Mouse (Mus musculus): Measurements from ENCODE around the gene Gm27179.
"Not testable (repeated sequence)": the region's sequence is repeated elsewhere in the genome, so short reads cannot be mapped to it uniquely, and the experiment has no call there.

Gm27179 gene

GRCm38 (mm10) chr14:69512449-69512848 is at the start of gene Gm27179:
TSS of gene Gm27179 (minus strand) at chr14:69512549.
- DNase-seq: not testable (repeated sequence)

GRCm38 (mm10) chr14:69557550-69557949 is 45.2 kb upstream of the Gm27179 start:
- DNase-seq: not testable (repeated sequence)

DNA sequence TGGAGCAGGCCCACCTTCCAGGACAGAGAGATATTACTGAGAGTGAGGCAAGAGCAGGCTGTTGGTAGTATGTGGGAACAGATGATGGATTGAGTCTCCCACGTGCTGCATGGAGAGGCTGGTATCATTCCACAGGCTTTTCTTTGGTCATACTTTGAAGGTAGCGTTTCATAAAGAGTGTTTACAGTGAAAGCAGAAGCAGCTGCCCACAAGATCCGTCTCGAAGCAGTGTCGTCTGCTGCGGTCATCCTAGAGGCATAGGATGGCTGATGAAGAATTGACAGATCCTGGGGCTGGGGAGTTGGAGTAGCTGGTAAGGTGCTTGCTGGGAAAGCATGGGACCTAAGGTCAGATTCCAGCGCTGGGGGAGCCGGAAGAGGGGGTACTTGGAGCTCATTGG is 44.5 kb upstream of the Gm27179 start:
- not testable (repeated sequence) for DNase-seq

DNA sequence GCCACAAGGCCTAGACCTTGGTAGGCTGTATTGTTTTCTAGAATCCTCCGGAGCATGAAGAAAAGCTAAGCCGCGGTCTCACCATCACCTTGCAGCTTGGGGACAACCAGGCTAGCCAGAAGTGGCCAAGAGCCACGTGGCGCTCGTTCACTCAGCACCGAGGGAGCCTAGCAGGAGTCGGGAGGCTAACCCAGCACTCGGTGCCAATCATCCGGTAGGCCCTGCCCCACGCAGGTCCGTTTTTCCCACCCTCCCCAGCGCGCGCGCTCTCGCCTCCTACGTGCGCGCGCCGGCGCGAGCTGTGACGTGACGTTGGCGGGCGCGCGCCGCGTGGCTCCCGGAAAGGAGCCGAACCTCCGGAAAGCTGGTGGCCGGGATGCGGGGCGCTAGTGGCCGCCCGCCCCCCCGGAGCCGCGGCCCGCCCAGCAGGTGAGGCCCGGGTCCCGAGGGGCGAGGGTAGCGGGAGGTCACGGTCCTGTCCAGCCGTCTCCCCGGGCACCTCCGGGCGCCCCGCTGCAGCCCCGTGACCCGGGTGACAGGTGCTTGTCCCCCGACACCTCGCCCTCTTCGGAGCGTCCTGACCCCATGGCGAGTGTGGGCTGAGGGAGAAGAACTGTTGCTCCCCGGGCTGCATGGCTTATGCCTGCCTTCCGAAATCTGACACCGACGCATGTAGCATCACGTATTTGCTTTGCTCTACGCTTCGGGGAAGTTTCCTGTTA is 42.9 kb upstream of the Gm27179 start, which contains the start of gene Entpd4b:
Gene Entpd4b (plus strand): TSS at position 315 of the 722 bp plus-strand sequence.
- DNase-seq: not testable (repeated sequence)

DNA sequence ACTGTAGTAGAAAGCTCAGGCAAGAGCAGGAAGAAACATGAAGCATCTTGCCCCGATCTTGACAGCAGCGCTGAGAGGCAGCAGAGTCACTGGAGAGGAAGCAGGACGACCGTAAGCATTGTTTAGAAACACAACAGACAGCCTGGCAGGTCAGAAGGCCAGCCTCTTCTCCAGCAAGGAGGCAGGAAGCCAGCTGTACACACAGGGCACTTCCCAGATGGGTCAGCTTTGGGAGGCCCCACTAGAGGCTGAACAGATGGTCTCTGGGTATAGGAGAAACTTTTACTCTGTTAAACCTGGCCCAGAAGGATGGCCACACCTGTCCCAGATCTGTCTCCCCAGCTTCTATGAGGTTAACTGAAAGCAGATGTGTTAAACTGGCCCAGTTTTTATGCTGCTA is 35.0 kb upstream of the Gm27179 start:
- not testable (repeated sequence) for DNase-seq

- not testable (repeated sequence) for DNase-seq
These were observed 32.7 kb upstream of the Gm27179 start for GRCm38 (mm10) chr14:69545052-69545451.

GRCm38 (mm10) chr14:69544033-69544432 is 31.7 kb upstream of the Gm27179 start:
- not testable (repeated sequence) for DNase-seq

DNA sequence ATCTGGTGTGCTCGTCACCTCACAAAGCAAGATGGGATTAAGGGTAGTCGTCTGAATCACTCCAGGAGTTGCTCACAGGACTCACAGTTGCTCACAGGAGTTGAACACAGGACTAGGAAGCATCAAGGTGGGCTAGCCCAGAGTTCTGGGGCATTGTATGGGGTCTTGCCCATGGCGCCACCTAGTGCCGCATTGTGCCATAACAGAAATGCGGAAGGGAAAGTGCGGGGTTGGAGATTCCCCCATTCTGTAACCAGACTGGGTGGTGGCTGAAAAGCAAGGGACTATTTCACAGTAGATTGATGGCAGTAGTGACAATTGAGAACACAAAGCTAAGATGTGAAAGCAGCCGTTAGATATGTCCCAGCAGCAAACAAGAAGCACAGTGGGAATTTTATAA is 30.3 kb upstream of the Gm27179 start:
- not testable (repeated sequence) for DNase-seq

GRCm38 (mm10) chr14:69540113-69540512 is 27.8 kb upstream of the Gm27179 start:
- not testable (repeated sequence) for DNase-seq

DNA sequence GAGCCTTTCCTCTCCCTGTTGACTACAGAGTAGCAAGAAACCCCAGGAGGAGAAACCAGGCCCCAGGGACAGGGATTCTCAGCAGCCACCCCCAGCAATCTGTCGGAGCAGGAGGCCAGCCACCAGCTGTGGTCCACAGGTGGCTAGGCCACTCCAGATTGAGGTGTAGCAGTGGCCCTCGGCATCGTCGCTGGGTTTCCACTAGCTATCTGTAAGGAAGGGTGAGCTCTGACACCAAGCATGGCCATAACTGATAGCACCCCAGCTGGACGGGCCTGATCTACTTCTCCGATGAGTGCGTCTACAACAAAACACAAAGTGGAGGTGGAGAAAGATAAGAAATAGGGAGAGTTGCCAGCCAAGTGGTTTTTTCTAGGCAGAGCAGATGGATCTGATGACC is 24.2 kb upstream of the Gm27179 start:
- not testable (repeated sequence) for DNase-seq

- DNase-seq: not testable (repeated sequence)
These were observed 13.9 kb upstream of the Gm27179 start for GRCm38 (mm10) chr14:69526202-69526601.

GRCm38 (mm10) chr14:69523001-69523400 is 10.7 kb upstream of the Gm27179 start:
- DNase-seq: not testable (repeated sequence)

DNA sequence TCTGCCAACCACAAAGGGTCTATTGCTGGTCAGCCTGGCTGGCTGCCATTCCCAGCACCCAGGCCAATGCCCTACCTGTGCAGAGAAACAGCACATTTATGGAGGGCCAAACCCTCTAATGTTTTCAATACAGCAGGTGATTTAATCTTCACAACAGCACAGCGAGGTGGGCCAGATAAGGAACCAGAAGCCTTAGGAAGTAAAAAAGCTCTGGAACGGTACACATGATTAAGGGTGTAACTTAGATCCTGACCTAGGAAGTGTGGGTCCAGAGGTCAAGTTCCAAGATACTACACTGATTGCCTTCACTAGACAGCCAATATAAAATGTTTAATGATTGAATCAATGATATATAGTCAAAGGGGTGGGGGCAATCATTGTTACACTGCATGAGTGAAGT is 8.5 kb upstream of the Gm27179 start:
- not testable (repeated sequence) for DNase-seq

- not testable (repeated sequence) for DNase-seq
These were observed 5.3 kb downstream of the Gm27179 start for GRCm38 (mm10) chr14:69507000-69507399.

GRCm38 (mm10) chr14:69503174-69503573 is 9.2 kb downstream of the Gm27179 start, which contains the start of gene Gm16867:
TSS of gene Gm16867 (minus strand) at chr14:69503362.
- DNase-seq: not testable (repeated sequence)

DNA sequence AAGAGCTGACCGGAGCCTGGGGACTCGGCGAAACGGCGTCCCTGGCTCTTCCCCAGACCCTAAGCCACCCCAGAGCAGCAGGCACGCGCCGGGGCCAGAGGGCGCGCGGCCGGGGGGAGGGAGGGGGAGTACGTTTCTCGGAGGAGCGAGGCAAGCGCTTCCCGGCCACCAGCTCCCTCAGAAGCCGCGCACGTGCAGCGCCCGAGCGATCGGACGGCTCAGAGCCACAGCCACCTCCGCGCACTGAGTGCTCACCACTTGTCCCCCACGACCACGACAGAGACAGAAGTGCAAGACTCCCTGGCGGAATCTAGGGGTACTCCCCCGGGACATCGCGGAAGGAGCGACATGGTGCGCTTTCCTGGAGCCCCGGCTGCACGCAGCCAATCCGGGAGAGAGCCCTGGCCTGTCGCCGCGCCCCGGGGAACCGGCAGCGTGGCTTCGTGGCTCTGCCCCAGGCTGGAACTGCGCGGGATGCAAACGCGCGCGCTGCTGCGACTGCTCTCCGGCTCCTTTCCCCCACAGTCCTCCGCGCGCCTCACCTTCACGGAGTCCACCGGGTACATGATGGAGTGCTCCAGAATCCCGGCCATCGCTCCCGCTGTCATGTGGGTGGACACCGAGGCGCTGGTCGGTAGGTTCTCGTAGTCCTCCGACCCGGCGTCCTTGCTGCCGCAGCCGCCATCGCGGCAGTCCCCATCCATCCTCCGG is 9.8 kb downstream of the Gm27179 start:
- DNase-seq: not testable (repeated sequence)

DNA sequence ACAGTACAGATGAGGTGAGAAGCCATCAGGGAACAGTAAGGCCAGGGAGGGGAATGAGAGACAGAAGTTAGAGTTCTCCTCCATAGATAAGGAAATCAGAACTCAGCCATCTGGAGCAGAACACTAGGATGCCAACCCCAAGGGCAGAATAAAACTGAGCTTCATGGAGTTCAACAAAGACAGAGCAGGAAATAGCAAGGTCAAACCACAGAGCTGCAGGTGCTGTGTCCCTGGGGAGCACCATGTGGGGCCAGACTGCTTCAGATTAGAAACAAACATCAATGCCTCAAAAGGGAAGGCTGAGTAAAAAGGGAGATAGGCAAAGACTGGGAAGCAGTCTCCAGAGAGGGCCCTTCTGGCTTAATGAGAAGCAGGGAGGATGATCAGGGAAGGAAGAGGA is 16.1 kb downstream of the Gm27179 start:
- not testable (repeated sequence) for DNase-seq

GRCm38 (mm10) chr14:69494946-69495345 is 17.4 kb downstream of the Gm27179 start:
- not testable (repeated sequence) for DNase-seq

GRCm38 (mm10) chr14:69494522-69494921 is 17.8 kb downstream of the Gm27179 start:
- not testable (repeated sequence) for DNase-seq

DNA sequence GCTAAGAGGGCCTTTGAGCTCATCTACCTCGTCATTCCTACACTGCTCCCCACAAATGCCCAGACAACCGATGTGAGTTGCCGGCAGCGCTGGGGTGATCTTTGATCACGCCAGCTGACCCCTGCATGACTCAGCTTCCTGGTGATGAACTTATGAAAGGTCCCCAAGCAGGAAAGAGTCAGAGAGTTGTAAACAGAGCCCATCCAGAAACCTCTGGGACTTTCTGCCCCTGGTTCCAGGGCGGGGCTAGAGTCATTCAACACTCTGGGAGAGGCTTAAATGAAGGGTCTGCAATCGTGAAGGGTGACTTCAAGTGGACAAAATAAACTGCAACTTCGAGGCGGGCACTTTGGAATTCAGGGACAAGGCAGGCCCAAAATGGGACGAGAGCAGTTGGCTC is 24.3 kb downstream of the Gm27179 start:
- not testable (repeated sequence) for DNase-seq

DNA sequence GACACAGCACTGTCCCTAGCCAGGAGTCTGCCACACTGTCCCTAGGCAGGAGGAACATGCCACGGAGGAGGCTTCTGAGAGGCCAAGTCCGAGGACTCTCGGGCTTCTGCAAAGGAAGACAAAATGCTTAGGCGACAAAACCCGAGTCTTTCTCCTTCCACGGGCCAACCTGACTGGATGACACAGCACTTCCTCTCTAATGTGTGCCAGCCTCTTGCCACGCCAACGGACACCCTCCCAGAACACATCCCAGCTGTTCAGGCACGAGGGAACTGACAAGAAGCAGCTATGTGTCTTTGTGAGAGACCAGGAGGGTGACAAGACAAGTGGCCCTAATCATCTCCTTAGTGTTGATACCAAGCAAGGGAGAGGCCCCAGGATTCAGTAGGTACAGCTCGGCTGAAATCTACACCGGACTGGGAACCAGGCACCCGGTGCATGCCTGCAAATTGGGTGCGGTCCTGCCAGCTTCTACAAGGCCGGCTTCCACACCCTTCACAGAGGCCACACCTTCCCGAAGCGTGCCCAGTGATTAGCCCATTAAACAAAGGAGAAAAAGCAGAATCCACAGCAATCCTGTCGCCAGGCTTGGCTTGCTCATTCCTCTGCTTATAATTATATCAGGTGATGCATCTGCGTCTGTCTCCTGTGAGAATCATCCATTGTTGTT is 26.7 kb downstream of the Gm27179 start:
- DNase-seq: not testable (repeated sequence)

GRCm38 (mm10) chr14:69473941-69474646 is 38.3 kb downstream of the Gm27179 start:
- not testable (repeated sequence) for DNase-seq

DNA sequence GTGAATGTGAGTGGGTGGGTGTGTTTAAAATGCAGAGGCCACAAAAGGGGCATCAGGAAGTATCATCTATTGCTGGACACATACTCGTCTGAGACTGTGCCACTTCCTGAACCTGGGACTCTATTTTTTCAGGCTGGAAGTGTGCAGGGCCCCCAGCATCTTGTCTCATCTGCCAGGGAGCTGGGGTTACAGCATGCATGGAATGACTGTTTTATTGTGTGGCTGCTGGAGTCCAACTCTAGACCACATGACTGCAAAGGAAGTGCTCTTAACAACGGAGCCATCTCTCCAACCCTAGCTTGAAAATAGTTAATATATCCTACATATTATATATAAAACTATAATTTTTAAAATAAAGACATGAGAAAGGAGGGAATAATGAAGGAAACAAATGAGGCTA is 39.0 kb downstream of the Gm27179 start:
- DNase-seq: not testable (repeated sequence)

Measured in layer of hippocampus, adult 9-11 months (tissue).